Mouse (Mus musculus): ENCODE data around the gene Kpna6. TPM values are rescaled to one million over a fixed set of nuclear protein-coding genes. Genes with fewer than 3 reads are reported as not detected.
A peak's percentile ranks its signal among the peaks of the same experiment; 100 is the strongest.

Gene Kpna6
- polyA plus RNA-seq, 1 experiment: 130 TPM

GRCm38 (mm10) chr4:129617121-129617641 is 55.4 kb downstream of the Kpna6 start:
- H3K36me3 ChIP-seq (ENCODE audit: control insufficient read depth, insufficient read depth, low read length, poor library complexity, severe bottlenecking): no peaks in the 10 kb centered on the region
- no peaks in the 10 kb centered on the region for H3K9me3 ChIP-seq (replicated peaks; ENCODE audit: control insufficient read depth, insufficient read depth, low read length, poor library complexity, severe bottlenecking)
- H3K4me3 ChIP-seq (ENCODE audit: low read depth, low read length): no peak overlapping the region
- H3K9ac ChIP-seq (ENCODE audit: low read depth, poor library complexity, severe bottlenecking): no peak overlapping the region
- no peaks in the 10 kb centered on the region for H3K27me3 ChIP-seq (ENCODE audit: control insufficient read depth, insufficient read depth, low read length, poor library complexity, severe bottlenecking)
- no peak for TF ChIP-seq POLR2A (IDR thresholded peaks at IDR 0.05; ENCODE audit: insufficient read depth, low read length)
- no peak overlapping the region for H3K27ac ChIP-seq (ENCODE audit: insufficient read depth, low read length)
- no peaks in the 10 kb centered on the region for H3K4me1 ChIP-seq (ENCODE audit: control insufficient read depth, insufficient read depth, low read length)

- TF ChIP-seq POLR2A (IDR thresholded peaks at IDR 0.05; ENCODE audit: insufficient read depth, low read length): no peak
- no peak for TF ChIP-seq CTCF (IDR thresholded peaks at IDR 0.05; ENCODE audit: low read depth, low read length)
- TF ChIP-seq EP300 (IDR thresholded peaks at IDR 0.05; ENCODE audit: insufficient read depth, low read depth, low read length): no peak
- no peak overlapping the region for H3K9ac ChIP-seq (ENCODE audit: low read depth, poor library complexity, severe bottlenecking)
These were observed 55.9 kb downstream of the Kpna6 start for GRCm38 (mm10) chr4:129616631-129617030.

GRCm38 (mm10) chr4:129615801-129616290 is 56.7 kb downstream of the Kpna6 start:
- Histone ChIP-seq H3K36me3 (ENCODE audit: control insufficient read depth, insufficient read depth, low read length, poor library complexity, severe bottlenecking) (no peaks in the 10 kb centered on the region), H3K27ac (ENCODE audit: insufficient read depth, low read length) (no peak overlapping the region), H3K4me1 (ENCODE audit: control insufficient read depth, insufficient read depth, low read length) (no peaks in the 10 kb centered on the region), H3K9me3 (replicated peaks; ENCODE audit: control insufficient read depth, insufficient read depth, low read length, poor library complexity, severe bottlenecking) (no peaks in the 10 kb centered on the region), H3K27me3 (ENCODE audit: control insufficient read depth, insufficient read depth, low read length, poor library complexity, severe bottlenecking) (no peaks in the 10 kb centered on the region), H3K9ac (ENCODE audit: low read depth, poor library complexity, severe bottlenecking) (no peak overlapping the region), H3K4me3 (ENCODE audit: low read depth, low read length) (no peak overlapping the region)
- no peak for TF ChIP-seq EP300 (IDR thresholded peaks at IDR 0.05; ENCODE audit: insufficient read depth, low read depth, low read length)
- no peak for TF ChIP-seq POLR2A (IDR thresholded peaks at IDR 0.05; ENCODE audit: insufficient read depth, low read length)
- no peak for TF ChIP-seq CTCF (IDR thresholded peaks at IDR 0.05; ENCODE audit: low read depth, low read length)

More at GRCm38 (mm10) chr4:129616631-129617030, 55.9 kb downstream of the Kpna6 start:
- no peaks in the 10 kb centered on the region for H3K4me1 ChIP-seq (ENCODE audit: control insufficient read depth, insufficient read depth, low read length)
- H3K27me3 ChIP-seq (ENCODE audit: control insufficient read depth, insufficient read depth, low read length, poor library complexity, severe bottlenecking): no peaks in the 10 kb centered on the region
- H3K4me3 ChIP-seq (ENCODE audit: low read depth, low read length): no peak overlapping the region
- H3K9me3 ChIP-seq (replicated peaks; ENCODE audit: control insufficient read depth, insufficient read depth, low read length, poor library complexity, severe bottlenecking): no peaks in the 10 kb centered on the region
- no peaks in the 10 kb centered on the region for H3K36me3 ChIP-seq (ENCODE audit: control insufficient read depth, insufficient read depth, low read length, poor library complexity, severe bottlenecking)
- H3K27ac ChIP-seq (ENCODE audit: insufficient read depth, low read length): no peak overlapping the region

GRCm38 (mm10) chr4:129614093-129614492 is 58.5 kb downstream of the Kpna6 start, which contains the start of gene Dcdc2b:
Gene Dcdc2b, minus strand, starts transcription at chr4:129614257.
- no peak for TF ChIP-seq CTCF (IDR thresholded peaks at IDR 0.05; ENCODE audit: low read depth, low read length)
- no peak for TF ChIP-seq EP300 (IDR thresholded peaks at IDR 0.05; ENCODE audit: insufficient read depth, low read depth, low read length)
- TF ChIP-seq POLR2A (IDR thresholded peaks at IDR 0.05; ENCODE audit: insufficient read depth, low read length): no peak
- Histone ChIP-seq H3K4me1 (ENCODE audit: control insufficient read depth, insufficient read depth, low read length) (peaks cover 8% of the 10 kb centered on the region), H3K27me3 (ENCODE audit: control insufficient read depth, insufficient read depth, low read length, poor library complexity, severe bottlenecking) (no peaks in the 10 kb centered on the region)

GRCm38 (mm10) chr4:129610472-129610871 is 62.1 kb downstream of the Kpna6 start:
- no peak overlapping the region for H3K4me3 ChIP-seq (ENCODE audit: low read depth, low read length)
- peaks cover 9% of the 10 kb centered on the region for H3K4me1 ChIP-seq (ENCODE audit: control insufficient read depth, insufficient read depth, low read length)
- no peaks in the 10 kb centered on the region for H3K9me3 ChIP-seq (replicated peaks; ENCODE audit: control insufficient read depth, insufficient read depth, low read length, poor library complexity, severe bottlenecking)
- H3K27me3 ChIP-seq (ENCODE audit: control insufficient read depth, insufficient read depth, low read length, poor library complexity, severe bottlenecking): no peaks in the 10 kb centered on the region
- H3K9ac ChIP-seq (ENCODE audit: low read depth, poor library complexity, severe bottlenecking): no peak overlapping the region
- H3K27ac ChIP-seq (ENCODE audit: insufficient read depth, low read length): no peak overlapping the region
- TF ChIP-seq POLR2A (IDR thresholded peaks at IDR 0.05; ENCODE audit: insufficient read depth, low read length) (no peak), EP300 (IDR thresholded peaks at IDR 0.05; ENCODE audit: insufficient read depth, low read depth, low read length) (no peak), CTCF (IDR thresholded peaks at IDR 0.05; ENCODE audit: low read depth, low read length) (no peak)
- peaks cover 9% of the 10 kb centered on the region; the same call in 1 of the 2 replicates for H3K36me3 ChIP-seq (ENCODE audit: control insufficient read depth, insufficient read depth, low read length, poor library complexity, severe bottlenecking)

More at GRCm38 (mm10) chr4:129614093-129614492, 58.5 kb downstream of the Kpna6 start, which contains the start of gene Dcdc2b:
- H3K9ac ChIP-seq (ENCODE audit: low read depth, poor library complexity, severe bottlenecking): no peak within 1 kb of the TSS
- no peaks in the 10 kb centered on the region for H3K9me3 ChIP-seq (replicated peaks; ENCODE audit: control insufficient read depth, insufficient read depth, low read length, poor library complexity, severe bottlenecking)
- H3K4me3 ChIP-seq (ENCODE audit: low read depth, low read length): no peak within 1 kb of the TSS
- no peaks in the 10 kb centered on the region for H3K36me3 ChIP-seq (ENCODE audit: control insufficient read depth, insufficient read depth, low read length, poor library complexity, severe bottlenecking)
- no peak within 1 kb of the TSS for H3K27ac ChIP-seq (ENCODE audit: insufficient read depth, low read length)

GRCm38 (mm10) chr4:129610026-129610425 is 62.5 kb downstream of the Kpna6 start:
- peaks cover 9% of the 10 kb centered on the region for H3K4me1 ChIP-seq (ENCODE audit: control insufficient read depth, insufficient read depth, low read length)
- H3K27ac ChIP-seq (ENCODE audit: insufficient read depth, low read length): peak overlapping the region; percentile 57
- H3K4me3 ChIP-seq (ENCODE audit: low read depth, low read length): no peak overlapping the region
- no peaks in the 10 kb centered on the region for H3K27me3 ChIP-seq (ENCODE audit: control insufficient read depth, insufficient read depth, low read length, poor library complexity, severe bottlenecking)
- TF ChIP-seq POLR2A (IDR thresholded peaks at IDR 0.05; ENCODE audit: insufficient read depth, low read length) (no peak), EP300 (IDR thresholded peaks at IDR 0.05; ENCODE audit: insufficient read depth, low read depth, low read length) (peak; percentile 87), CTCF (IDR thresholded peaks at IDR 0.05; ENCODE audit: low read depth, low read length) (no peak)
- H3K9me3 ChIP-seq (replicated peaks; ENCODE audit: control insufficient read depth, insufficient read depth, low read length, poor library complexity, severe bottlenecking): no peaks in the 10 kb centered on the region
- H3K9ac ChIP-seq (ENCODE audit: low read depth, poor library complexity, severe bottlenecking): no peak overlapping the region
- H3K36me3 ChIP-seq (ENCODE audit: control insufficient read depth, insufficient read depth, low read length, poor library complexity, severe bottlenecking): peaks cover 11% of the 10 kb centered on the region; the same call in 1 of the 2 replicates
